Mouse (Mus musculus) left cerebral cortex, adult 2 months (tissue): Measurements from ENCODE around the gene Reg1. TPM values are rescaled to one million over a fixed set of nuclear protein-coding genes. Genes with fewer than 3 reads are reported as not detected.
A peak's percentile ranks its signal among the peaks of the same experiment; 100 is the strongest.
"Not testable (repeated sequence)": the region's sequence is repeated elsewhere in the genome, so short reads cannot be mapped to it uniquely, and the experiment has no call there.

Experiments used
- DNase-seq, 2 experiments: peaks; one replicate each; pipeline ENCODE4 v3.0.0; 2021 to 2022; ENCODE audit warnings: low spot score in 2 of 2, mixed read lengths in 1 of 2; ENCODE audit errors: extremely low spot score in 1 of 2
- H3K27ac ChIP-seq: fragments of 200-600 bp; 2 replicates; pipeline ENCODE4 v1.8.1; 2022
- H3K4me3 ChIP-seq: fragments of 200-600 bp; 2 replicates; pipeline ENCODE4 v1.8.1; 2022
- CTCF ChIP-seq: fragments of 200-600 bp; IDR thresholded peaks from 2 replicates; pipeline ENCODE4 v1.8.1; 2022; ENCODE audit warnings: antibody characterized with exemption, mild to moderate bottlenecking, moderate library complexity
- intact Hi-C: fragments of 180-260 bp; cut with DNase I; formaldehyde crosslinking; loops from one replicate; pipeline ENCODE4 v1.15.1; 2025
- long read RNA-seq, 2 experiments: library from polyadenylated mRNA; stranded (forward); transcript quantifications; one replicate each; pipeline ENCODE4 v2.0.0; 2021; ENCODE audit warnings: borderline mapping rate in 2 of 2
- total RNA-seq, 2 experiments: library from RNA; stranded (reverse); gene quantifications; 2 replicates each; pipeline ENCODE4 v1.2.3; 2021

Reg1 gene
- total RNA-seq = not detected
- long read RNA-seq, experiment 1 = 0 reads
- long read RNA-seq, experiment 2 = 0 reads

- intact Hi-C loops, DNase-seq, H3K27ac ChIP-seq, H3K4me3 ChIP-seq: not testable (repeated sequence)
Measured at GRCm38 (mm10) chr6:78422411-78422810, at the start of gene Reg1. TSS of gene Reg1 (plus strand) at chr6:78422711.

GRCm38 (mm10) chr6:78378765-78379164 lies 43.7 kb upstream of the Reg1 start, which contains the start of gene Reg3d:
TSS of gene Reg3d (minus strand) at chr6:78378865.
- DNase-seq = no peak
- intact Hi-C loops = no loop called here
- no peak within 1 kb of the TSS for H3K4me3 ChIP-seq

GRCm38 (mm10) chr6:78380409-78380808 lies 42.1 kb upstream of the Reg1 start, which contains the start of gene Reg3a:
TSS of gene Reg3a (plus strand) at chr6:78380709.
- H3K27ac ChIP-seq = no peak within 1 kb of the TSS
- intact Hi-C loops = no loop called here
- no peak for TF ChIP-seq CTCF
- no peak within 1 kb of the TSS for H3K4me3 ChIP-seq
- DNase-seq = no peak

More at GRCm38 (mm10) chr6:78378765-78379164, 43.7 kb upstream of the Reg1 start, which contains the start of gene Reg3d:
- no peak within 1 kb of the TSS for H3K27ac ChIP-seq
- TF ChIP-seq CTCF = no peak

- no peak for DNase-seq
- Histone ChIP-seq H3K27ac (no peak overlapping the region), H3K4me3 (no peak overlapping the region)
- no peak for TF ChIP-seq CTCF
- intact Hi-C loops = no loop called here
Measured at GRCm38 (mm10) chr6:78385609-78386008, 36.9 kb upstream of the Reg1 start.

- H3K4me3 ChIP-seq, DNase-seq, intact Hi-C loops, H3K27ac ChIP-seq: not testable (repeated sequence)
Measured at GRCm38 (mm10) chr6:78395323-78395722, 27.2 kb upstream of the Reg1 start, which contains the start of gene Reg2. TSS of gene Reg2 (plus strand) at chr6:78395623.

GRCm38 (mm10) chr6:78425497-78425896 lies 3.0 kb downstream of the Reg1 start:
- H3K27ac ChIP-seq = no peak overlapping the region
- no peak for DNase-seq
- no peak for TF ChIP-seq CTCF
- intact Hi-C loops = no loop called here
- no peak overlapping the region for H3K4me3 ChIP-seq

GRCm38 (mm10) chr6:78447202-78447601 lies 24.7 kb downstream of the Reg1 start:
- no peak for TF ChIP-seq CTCF
- intact Hi-C loops = no loop called here
- no peak for DNase-seq
- H3K27ac ChIP-seq = no peak overlapping the region
- no peak overlapping the region for H3K4me3 ChIP-seq

GRCm38 (mm10) chr6:78448409-78448808 lies 25.9 kb downstream of the Reg1 start:
- intact Hi-C loops = no loop called here
- H3K27ac ChIP-seq = no peak overlapping the region
- DNase-seq = no peak
- TF ChIP-seq CTCF = no peak
- H3K4me3 ChIP-seq = no peak overlapping the region

GRCm38 (mm10) chr6:78452804-78453203 lies 30.3 kb downstream of the Reg1 start:
- H3K27ac ChIP-seq = no peak overlapping the region
- no peak for DNase-seq
- no peak overlapping the region for H3K4me3 ChIP-seq
- no peak for TF ChIP-seq CTCF
- intact Hi-C loops = no loop called here

- DNase-seq = peak; percentile 11 to 32
- Histone ChIP-seq H3K4me3 (no peak overlapping the region), H3K27ac (no peak overlapping the region)
- intact Hi-C loops = loop anchor here (1.0 to 5.0 kb wide), 4 partner anchors 120 to 598 kb away; no protein-coding TSS in a partner anchor
- no peak for TF ChIP-seq CTCF
Measured at GRCm38 (mm10) chr6:78460191-78460825, 37.8 kb downstream of the Reg1 start.

- intact Hi-C loops = loop anchor here (5.0 kb wide), 1 partner anchor 600 kb away; no protein-coding TSS in a partner anchor
- H3K4me3 ChIP-seq = no peak overlapping the region
- no peak for DNase-seq
- no peak overlapping the region for H3K27ac ChIP-seq
- no peak for TF ChIP-seq CTCF
Measured at GRCm38 (mm10) chr6:78462360-78462759, 39.8 kb downstream of the Reg1 start.

GRCm38 (mm10) chr6:78463266-78463665 lies 40.8 kb downstream of the Reg1 start:
- DNase-seq = no peak
- H3K27ac ChIP-seq = no peak overlapping the region
- peak; percentile 40 for TF ChIP-seq CTCF
- no peak overlapping the region for H3K4me3 ChIP-seq
- intact Hi-C loops = loop anchor here (5.0 kb wide), 1 partner anchor 601 kb away; no protein-coding TSS in a partner anchor

GRCm38 (mm10) chr6:78468772-78469171 lies 46.3 kb downstream of the Reg1 start, which contains the start of gene Reg3g:
TSS of gene Reg3g (minus strand) at chr6:78468872.
- H3K27ac ChIP-seq = no peak within 1 kb of the TSS
- DNase-seq = no peak
- H3K4me3 ChIP-seq = no peak within 1 kb of the TSS
- no peak for TF ChIP-seq CTCF
- intact Hi-C loops = loop anchor here (5.0 kb wide), 1 partner anchor 841 kb away; no protein-coding TSS in a partner anchor
